Mouse (Mus musculus) midbrain, embryonic 10.5 days (tissue): ENCODE measurements around the gene Wdr95. TPM values are rescaled to one million over a fixed set of nuclear protein-coding genes. Genes with fewer than 3 reads are reported as not detected.

ENCODE experiments used
- polyA plus RNA-seq: library from polyadenylated mRNA; unstranded; fragments of >200 nt; fragmentation: Nextera tagmentation; extraction: Ambion mirVana; gene quantifications from 2 replicates; pipeline ENCODE4 v1.2.1, GENCODE M21; 2016

Gene Wdr95
- polyA plus RNA-seq, 1 experiment from 2014 or later, result not detected

Other genes starting within 250 kb of the Wdr95 start
- gene Medag, start 116.9 kb upstream of the Wdr95 start, polyA plus RNA-seq, result 0.32 and 0.57 TPM in 2 replicates
- gene Tex26, start 89.0 kb upstream of the Wdr95 start, polyA plus RNA-seq, result 1.0 and 1.3 TPM in 2 replicates
- gene Hsph1, start 107.7 kb downstream of the Wdr95 start, polyA plus RNA-seq, result 109 and 137 TPM in 2 replicates
- gene B3glct, start 149.6 kb downstream of the Wdr95 start, polyA plus RNA-seq, result 14.1 and 16.7 TPM in 2 replicates